Mouse (Mus musculus) E14TG2a.4 (cell line): ENCODE data around the gene Adam17.

ENCODE experiments used
- H3K27me3 ChIP-seq: 2 replicates; pipeline ENCODE4 v1.6.1; 2014; ENCODE audit warnings: low read length, control low read depth; ENCODE audit not compliant: insufficient read depth
- H3K36me3 ChIP-seq: 2 replicates; pipeline ENCODE4 v1.6.1; 2014; ENCODE audit warnings: low read length, control low read depth; ENCODE audit not compliant: insufficient read depth
- H3K4me1 ChIP-seq: replicated peaks from 2 replicates; pipeline ENCODE4 v1.6.1; 2014; ENCODE audit warnings: low read depth, low read length, control low read depth
- H3K4me3 ChIP-seq: replicated peaks from 2 replicates; pipeline ENCODE4 v1.5.1; 2014; ENCODE audit warnings: mild to moderate bottlenecking, low read length
- H3K9me3 ChIP-seq: 2 replicates; pipeline ENCODE4 v1.6.1; 2014; ENCODE audit warnings: low read length, control low read depth
- CTCF ChIP-seq: conservative IDR thresholded peaks from 2 replicates; pipeline ENCODE4 v1.5.1; 2014; ENCODE audit warnings: low read length
- NANOG ChIP-seq: IDR thresholded peaks from 2 replicates; pipeline ENCODE4 v1.6.1; 2014; ENCODE audit warnings: borderline replicate concordance, low read length, mixed read lengths
- POU5F1 ChIP-seq: IDR thresholded peaks from 2 replicates; pipeline ENCODE4 v1.6.1; 2014; ENCODE audit warnings: low read length, borderline replicate concordance

Gene Adam17

GRCm38 (mm10) chr12:21335869-21336268, 37.6 kb downstream of the Adam17 start:
- Histone ChIP-seq H3K27me3 (no peaks in the 10 kb centered on the region), H3K4me3 (no peak overlapping the region), H3K4me1 (peaks cover 12% of the 10 kb centered on the region), H3K36me3 (peaks cover 85% of the 10 kb centered on the region), H3K9me3 (no peaks in the 10 kb centered on the region)
- no peak for TF ChIP-seq CTCF
- no peak for TF ChIP-seq NANOG
- TF ChIP-seq POU5F1: no peak

GRCm38 (mm10) chr12:21333766-21334165, 39.7 kb downstream of the Adam17 start:
- Histone ChIP-seq H3K4me3 (no peak overlapping the region), H3K27me3 (no peaks in the 10 kb centered on the region), H3K36me3 (peaks cover 85% of the 10 kb centered on the region), H3K9me3 (no peaks in the 10 kb centered on the region), H3K4me1 (peaks cover 15% of the 10 kb centered on the region)
- TF ChIP-seq POU5F1 (no peak), NANOG (no peak), CTCF (no peak)

- H3K4me3 ChIP-seq: no peak overlapping the region
- H3K27me3 ChIP-seq: no peaks in the 10 kb centered on the region
- TF ChIP-seq CTCF (no peak), POU5F1 (no peak), NANOG (no peak)
- H3K4me1 ChIP-seq: peaks cover 15% of the 10 kb centered on the region
- no peaks in the 10 kb centered on the region for H3K9me3 ChIP-seq
- peaks cover 86% of the 10 kb centered on the region for H3K36me3 ChIP-seq
These were observed 40.4 kb downstream of the Adam17 start for GRCm38 (mm10) chr12:21333021-21333420.

GRCm38 (mm10) chr12:21331711-21332110, 41.7 kb downstream of the Adam17 start:
- Histone ChIP-seq H3K36me3 (peaks cover 92% of the 10 kb centered on the region), H3K4me1 (peaks cover 15% of the 10 kb centered on the region), H3K9me3 (no peaks in the 10 kb centered on the region), H3K27me3 (no peaks in the 10 kb centered on the region), H3K4me3 (no peak overlapping the region)
- no peak for TF ChIP-seq CTCF
- no peak for TF ChIP-seq NANOG

- Histone ChIP-seq H3K4me1 (peaks cover 15% of the 10 kb centered on the region), H3K9me3 (no peaks in the 10 kb centered on the region), H3K36me3 (peaks cover 92% of the 10 kb centered on the region), H3K27me3 (no peaks in the 10 kb centered on the region), H3K4me3 (no peak overlapping the region)
- no peak for TF ChIP-seq NANOG
- no peak for TF ChIP-seq CTCF
- TF ChIP-seq POU5F1: no peak
These were observed 42.4 kb downstream of the Adam17 start for GRCm38 (mm10) chr12:21330961-21331576.

GRCm38 (mm10) chr12:21329661-21330400, 43.6 kb downstream of the Adam17 start:
- Histone ChIP-seq H3K9me3 (no peaks in the 10 kb centered on the region), H3K27me3 (no peaks in the 10 kb centered on the region)
- no peak for TF ChIP-seq POU5F1
- no peak for TF ChIP-seq CTCF
- TF ChIP-seq NANOG: no peak

GRCm38 (mm10) chr12:21326325-21326724, 47.1 kb downstream of the Adam17 start:
- Histone ChIP-seq H3K27me3 (no peaks in the 10 kb centered on the region), H3K4me1 (peaks cover 11% of the 10 kb centered on the region), H3K4me3 (no peak overlapping the region), H3K36me3 (peaks cover 95% of the 10 kb centered on the region), H3K9me3 (no peaks in the 10 kb centered on the region)
- TF ChIP-seq POU5F1 (no peak), NANOG (no peak), CTCF (no peak)

More at GRCm38 (mm10) chr12:21329661-21330400, 43.6 kb downstream of the Adam17 start:
- Histone ChIP-seq H3K4me1 (peaks cover 18% of the 10 kb centered on the region), H3K4me3 (no peak overlapping the region), H3K36me3 (peaks cover 97% of the 10 kb centered on the region)

GRCm38 (mm10) chr12:21325266-21325665, 48.2 kb downstream of the Adam17 start:
- H3K36me3 ChIP-seq: peaks cover 95% of the 10 kb centered on the region
- H3K9me3 ChIP-seq: no peaks in the 10 kb centered on the region
- H3K4me1 ChIP-seq: peaks cover 9% of the 10 kb centered on the region
- TF ChIP-seq NANOG: no peak
- no peak for TF ChIP-seq POU5F1
- no peak for TF ChIP-seq CTCF
- no peaks in the 10 kb centered on the region for H3K27me3 ChIP-seq
- no peak overlapping the region for H3K4me3 ChIP-seq
